Mouse (Mus musculus) 3134 (cell line): Measurements from ENCODE around the gene Srebf1.

Source experiments
- DNase-seq: peaks from one replicate; pipeline ENCODE4 v3.0.0-alpha.2; 2011; ENCODE audit warnings: low spot score; ENCODE audit not compliant: insufficient read length; ENCODE audit errors: extremely low read depth

The Srebf1 gene

GRCm38 (mm10) chr11:60209217-60209932, 13.0 kb downstream of the Srebf1 start:
- peak; percentile 73 for DNase-seq

- no peak for DNase-seq
Measured at GRCm38 (mm10) chr11:60208712-60209111, 13.7 kb downstream of the Srebf1 start.

- no peak for DNase-seq
Measured at GRCm38 (mm10) chr11:60208201-60208600, 14.2 kb downstream of the Srebf1 start.

- no peak for DNase-seq
Measured at GRCm38 (mm10) chr11:60206207-60206606, 16.2 kb downstream of the Srebf1 start.

GRCm38 (mm10) chr11:60205026-60205425, 17.4 kb downstream of the Srebf1 start:
- DNase-seq = no peak

GRCm38 (mm10) chr11:60202710-60203638, 19.4 kb downstream of the Srebf1 start:
- DNase-seq = no peak

GRCm38 (mm10) chr11:60200384-60200783, 22.0 kb downstream of the Srebf1 start:
- no peak for DNase-seq

- peak; percentile 75 for DNase-seq
Measured at GRCm38 (mm10) chr11:60199702-60200184, 22.6 kb downstream of the Srebf1 start.

- DNase-seq = no peak
Measured at GRCm38 (mm10) chr11:60198651-60199050, 23.7 kb downstream of the Srebf1 start.

GRCm38 (mm10) chr11:60197998-60198619, 24.3 kb downstream of the Srebf1 start:
- DNase-seq = no peak

- no peak for DNase-seq
Measured at GRCm38 (mm10) chr11:60196344-60196743, 26.0 kb downstream of the Srebf1 start.

- no peak for DNase-seq
Measured at GRCm38 (mm10) chr11:60195108-60195507, 27.3 kb downstream of the Srebf1 start.

GRCm38 (mm10) chr11:60193556-60193955, 28.8 kb downstream of the Srebf1 start:
- no peak for DNase-seq

- DNase-seq = no peak
Measured at GRCm38 (mm10) chr11:60192534-60192933, 29.8 kb downstream of the Srebf1 start.

GRCm38 (mm10) chr11:60190055-60190641, 32.2 kb downstream of the Srebf1 start:
- no peak for DNase-seq

- no peak for DNase-seq
Measured at GRCm38 (mm10) chr11:60189501-60190040, 32.8 kb downstream of the Srebf1 start.

- no peak for DNase-seq
Measured at GRCm38 (mm10) chr11:60188275-60188853, 34.0 kb downstream of the Srebf1 start.

GRCm38 (mm10) chr11:60187070-60187469, 35.3 kb downstream of the Srebf1 start:
- DNase-seq = no peak

GRCm38 (mm10) chr11:60185396-60186231, 36.8 kb downstream of the Srebf1 start:
- no peak for DNase-seq
